Mouse (Mus musculus) lung, embryonic 15.5 days (tissue): Measurements from ENCODE around the gene Gm11127. TPM values are rescaled to one million over a fixed set of nuclear protein-coding genes. Genes with fewer than 3 reads are reported as not detected.

ENCODE experiments used
- ATAC-seq: fragments of 200-750 bp; cut with Nextera tagmentation; 2 replicates; pipeline ENCODE4 v1.8.0; 2017; ENCODE audit warnings: moderate number of reproducible peaks, borderline replicate concordance; ENCODE audit not compliant: low FRiP score, low TSS enrichment; ENCODE audit errors: extremely low read depth
- H3K27ac ChIP-seq: fragments of 300-500 bp; sonication (generic); 2 replicates; pipeline ENCODE4 v1.5.1; 2015; ENCODE audit warnings: moderate library complexity, mild to moderate bottlenecking, inconsistent platforms
- H3K27me3 ChIP-seq: fragments of 300-500 bp; sonication (generic); 2 replicates; pipeline ENCODE4 v1.6.1; 2015; ENCODE audit warnings: inconsistent platforms
- H3K36me3 ChIP-seq: fragments of 300-500 bp; sonication (generic); 2 replicates; pipeline ENCODE4 v1.6.1; 2015; ENCODE audit warnings: inconsistent platforms
- H3K4me1 ChIP-seq: fragments of 300-500 bp; sonication (generic); 2 replicates; pipeline ENCODE4 v1.6.1; 2015; ENCODE audit warnings: inconsistent platforms
- H3K4me2 ChIP-seq: fragments of 300-500 bp; sonication (generic); 2 replicates; pipeline ENCODE4 v1.6.1; 2015; ENCODE audit warnings: inconsistent platforms, mild to moderate bottlenecking, moderate library complexity
- H3K4me3 ChIP-seq: fragments of 300-500 bp; sonication (generic); 2 replicates; pipeline ENCODE4 v1.5.1; 2015; ENCODE audit warnings: mild to moderate bottlenecking, inconsistent platforms
- H3K9ac ChIP-seq: fragments of 300-500 bp; sonication (generic); 2 replicates; pipeline ENCODE4 v1.6.1; 2015; ENCODE audit warnings: inconsistent platforms
- H3K9me3 ChIP-seq: fragments of 300-500 bp; sonication (generic); 2 replicates; pipeline ENCODE4 v1.6.1; 2016; ENCODE audit warnings: inconsistent platforms
- WGBS: fragments of 180-500 bp; shearing (Covaris S2); methylation state at CpG from one replicate; pipeline ENCODE4 v1.1.7; 2015; 5-methylcytosine and 5-hydroxymethylcytosine counted together
- polyA plus RNA-seq: library from polyadenylated mRNA; unstranded; fragments of >200 nt; fragmentation: Nextera tagmentation; extraction: Ambion mirVana; gene quantifications from 2 replicates; pipeline ENCODE4 v1.2.1, GENCODE M21; 2015

The Gm11127 gene
- polyA plus RNA-seq, 1 experiment from 2014 or later: not detected

DNA sequence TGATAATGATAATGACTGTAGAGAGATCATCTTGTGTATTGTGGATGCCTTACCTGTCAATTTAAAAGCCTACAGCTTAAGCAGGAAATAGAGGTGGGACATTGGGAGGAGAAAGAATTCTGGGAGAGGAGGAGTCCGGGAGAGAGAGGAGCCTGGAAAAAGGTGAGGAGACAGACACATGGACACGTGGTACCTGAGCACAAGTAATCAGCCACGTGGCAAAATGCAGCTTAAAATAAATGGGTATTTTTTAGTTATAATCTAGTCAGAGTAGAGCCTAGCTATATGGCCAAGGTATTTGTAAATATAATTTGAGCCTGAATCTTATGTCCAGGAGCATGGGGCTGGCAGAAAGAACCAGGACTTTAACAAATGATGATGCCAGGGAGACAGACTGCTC is 38.7 kb downstream of the Gm11127 start:
- Histone ChIP-seq H3K9me3 (no peaks in the 10 kb centered on the region; the same call in 1 of the 2 replicates), H3K4me1 (peaks cover 13% of the 10 kb centered on the region), H3K4me3 (no peak overlapping the region), H3K36me3 (peaks cover 1% of the 10 kb centered on the region), H3K27ac (no peak overlapping the region), H3K27me3 (no peaks in the 10 kb centered on the region), H3K4me2 (no peak overlapping the region), H3K9ac (no peak overlapping the region)
- no peak for ATAC-seq
- WGBS: 63% methylated on average over 3 of the region's 3 CpGs

DNA sequence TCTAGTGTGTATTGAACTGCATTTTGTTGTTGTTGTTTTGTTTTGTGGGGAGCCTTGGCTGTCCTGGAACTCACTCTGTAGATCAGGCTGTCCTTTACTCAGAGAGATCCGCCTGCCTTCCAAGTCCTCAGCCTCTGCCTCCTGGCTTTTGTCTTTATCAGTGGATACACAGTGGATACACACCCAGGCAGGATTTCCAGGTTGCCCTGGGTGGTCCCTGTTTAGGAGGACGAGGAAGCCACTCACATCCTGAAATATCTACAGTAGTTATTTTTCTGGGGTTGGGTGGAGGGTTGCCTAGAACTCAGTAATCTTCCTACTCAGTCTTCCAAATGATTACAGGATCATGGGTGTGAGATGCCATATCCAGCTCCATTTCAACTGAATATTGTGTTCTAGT is 39.2 kb downstream of the Gm11127 start:
- Histone ChIP-seq H3K27ac (no peak overlapping the region), H3K4me1 (peaks cover 13% of the 10 kb centered on the region), H3K36me3 (peaks cover 6% of the 10 kb centered on the region), H3K27me3 (no peaks in the 10 kb centered on the region), H3K9me3 (no peaks in the 10 kb centered on the region; the same call in 1 of the 2 replicates), H3K9ac (no peak overlapping the region), H3K4me2 (no peak overlapping the region), H3K4me3 (no peak overlapping the region)
- WGBS: 57% methylated on average over 2 of the region's 2 CpGs
- ATAC-seq: no peak

DNA sequence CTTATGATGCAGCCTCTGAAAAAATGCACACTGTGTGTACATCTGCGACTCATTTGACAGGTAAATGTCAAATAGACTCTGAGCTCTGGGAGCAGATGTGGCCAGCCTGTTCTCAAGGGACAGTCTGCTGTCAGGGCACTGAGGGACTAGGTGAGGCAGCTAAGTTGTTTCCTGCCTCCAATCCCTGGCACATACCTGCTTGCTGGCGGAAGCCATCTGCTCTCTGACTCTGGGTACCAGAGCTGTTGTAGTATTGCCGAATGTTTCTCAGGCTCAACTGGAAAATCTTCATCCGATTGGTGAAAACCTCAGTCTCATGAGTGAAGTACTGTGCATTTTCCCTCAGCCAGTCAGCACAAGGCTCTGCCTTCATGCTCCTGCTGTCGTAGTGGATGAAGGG is 41.1 kb downstream of the Gm11127 start:
- Histone ChIP-seq H3K4me1 (no peaks in the 10 kb centered on the region), H3K27ac (no peak overlapping the region), H3K4me3 (no peak overlapping the region), H3K9ac (no peak overlapping the region), H3K9me3 (no peaks in the 10 kb centered on the region; the same call in 1 of the 2 replicates), H3K4me2 (no peak overlapping the region), H3K36me3 (peaks cover 6% of the 10 kb centered on the region), H3K27me3 (no peaks in the 10 kb centered on the region)
- no peak for ATAC-seq
- WGBS: 84% methylated on average over 5 of the region's 5 CpGs

DNA sequence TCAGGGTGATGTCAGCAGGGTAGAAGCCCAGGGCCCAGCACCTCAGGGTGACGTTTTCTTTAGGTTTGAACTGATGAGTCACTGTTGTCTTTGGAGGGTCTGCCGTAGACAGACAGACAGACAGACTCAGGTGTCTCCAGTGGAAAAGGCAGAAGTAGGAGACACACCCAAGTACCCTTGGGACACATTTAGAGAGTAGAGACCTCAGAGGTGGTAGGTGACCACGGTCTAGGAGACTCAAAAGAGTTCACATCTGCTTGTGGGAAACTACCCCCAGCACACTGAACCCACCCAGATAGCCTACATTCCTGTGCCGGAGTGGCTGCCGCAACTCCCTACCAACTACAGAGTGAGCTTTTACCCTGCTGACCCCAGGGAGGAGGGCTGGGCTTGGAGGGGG is 43.2 kb downstream of the Gm11127 start:
- H3K4me3 ChIP-seq: no peak overlapping the region
- no peaks in the 10 kb centered on the region for H3K27me3 ChIP-seq
- no peak overlapping the region for H3K9ac ChIP-seq
- no peak overlapping the region for H3K27ac ChIP-seq
- 89% methylated on average over 5 of the region's 5 CpGs for WGBS
- no peak; the same call in 1 of the 2 replicates for ATAC-seq
- peaks cover 6% of the 10 kb centered on the region for H3K36me3 ChIP-seq
- H3K4me1 ChIP-seq: no peaks in the 10 kb centered on the region
- no peak overlapping the region for H3K4me2 ChIP-seq
- no peaks in the 10 kb centered on the region for H3K9me3 ChIP-seq

Other genes with a start within 250 kb of the Gm11127 start
- gene Ier3, start 236.7 kb downstream of the Gm11127 start, polyA plus RNA-seq: 17.9 and 21.0 TPM in 2 replicates
- gene Flot1, start 235.1 kb downstream of the Gm11127 start, polyA plus RNA-seq: 50.1 and 54.4 TPM in 2 replicates
- 1,042 and 1,079 TPM in 2 replicates for gene Tubb5, start 220.1 kb downstream of the Gm11127 start, polyA plus RNA-seq
- gene Mdc1, start 216.9 kb downstream of the Gm11127 start, polyA plus RNA-seq: 24.1 and 24.7 TPM in 2 replicates
- 71.0 and 73.3 TPM in 2 replicates for gene Nrm, start 197.1 kb downstream of the Gm11127 start, polyA plus RNA-seq
- gene Ppp1r18, start 192.8 kb downstream of the Gm11127 start, polyA plus RNA-seq: 21.3 and 23.4 TPM in 2 replicates
- 42.0 and 42.1 TPM in 2 replicates for gene Dhx16, start 178.6 kb downstream of the Gm11127 start, polyA plus RNA-seq
- gene 2310061I04Rik, start 160.9 kb downstream of the Gm11127 start, polyA plus RNA-seq: 20.5 and 21.2 TPM in 2 replicates
- 58.3 and 63.6 TPM in 2 replicates for gene Atat1, start 148.3 kb downstream of the Gm11127 start, polyA plus RNA-seq
- gene Mrps18b, start 142.0 kb downstream of the Gm11127 start, polyA plus RNA-seq: 73.9 and 77.5 TPM in 2 replicates
- gene Ppp1r10, start 141.9 kb downstream of the Gm11127 start, polyA plus RNA-seq: 35.9 and 38.2 TPM in 2 replicates
- gene Abcf1, start 88.6 kb downstream of the Gm11127 start, polyA plus RNA-seq: 71.6 and 87.8 TPM in 2 replicates
- gene Gnl1, start 78.5 kb downstream of the Gm11127 start, polyA plus RNA-seq: 49.4 and 50.3 TPM in 2 replicates
- 29.3 and 32.4 TPM in 2 replicates for gene Prr3, start 78.1 kb downstream of the Gm11127 start, polyA plus RNA-seq
- gene H2-T24, start 37.8 kb downstream of the Gm11127 start, polyA plus RNA-seq: 2.2 and 3.2 TPM in 2 replicates
- gene H2-T23, start 25.5 kb downstream of the Gm11127 start, polyA plus RNA-seq: 6.1 and 8.4 TPM in 2 replicates
- 16.1 and 18.4 TPM in 2 replicates for gene H2-T22, start 15.6 kb downstream of the Gm11127 start, polyA plus RNA-seq
- gene Gm6034, start 15.4 kb downstream of the Gm11127 start, polyA plus RNA-seq: not detected in 2 replicates
- not detected in 2 replicates for gene Gm19684, start 63.3 kb upstream of the Gm11127 start, polyA plus RNA-seq
- gene Gm7030, start 71.1 kb upstream of the Gm11127 start, polyA plus RNA-seq: 0.19 TPM in 1 of 2 replicates, not detected in the other
- 35.2 and 39.5 TPM in 2 replicates for gene Gm8909, start 110.2 kb upstream of the Gm11127 start, polyA plus RNA-seq
- gene H2-T3, start 131.9 kb upstream of the Gm11127 start, polyA plus RNA-seq: 0.59 and 0.71 TPM in 2 replicates
- 177 and 178 TPM in 2 replicates for gene Rpp21, start 199.7 kb upstream of the Gm11127 start, polyA plus RNA-seq
- gene Trim39, start 213.9 kb upstream of the Gm11127 start, polyA plus RNA-seq: 15.1 and 15.8 TPM in 2 replicates
- 0.17 and 0.19 TPM in 2 replicates for gene H2-M10.2, start 228.1 kb upstream of the Gm11127 start, polyA plus RNA-seq